Mouse (Mus musculus): ENCODE measurements at regions not wholly inside any gene's neighbourhood (a gene's known extent, or its start where the extent isn't known, plus 50 kb on each side); places are given as distances from the start of the nearest gene placed in this dataset.

- H3K9ac ChIP-seq (ENCODE audit: low read depth, poor library complexity, severe bottlenecking): no peak overlapping the region
- H3K36me3 ChIP-seq (ENCODE audit: control insufficient read depth, insufficient read depth, low read length, poor library complexity, severe bottlenecking): no peaks in the 10 kb centered on the region
- H3K4me1 ChIP-seq (ENCODE audit: control insufficient read depth, insufficient read depth, low read length): no peaks in the 10 kb centered on the region
- H3K9me3 ChIP-seq (replicated peaks; ENCODE audit: control insufficient read depth, insufficient read depth, low read length, poor library complexity, severe bottlenecking): no peaks in the 10 kb centered on the region
- H3K27ac ChIP-seq (ENCODE audit: insufficient read depth, low read length): no peak overlapping the region
- TF ChIP-seq CTCF (IDR thresholded peaks at IDR 0.05; ENCODE audit: low read depth, low read length) (no peak), POLR2A (IDR thresholded peaks at IDR 0.05; ENCODE audit: insufficient read depth, low read length) (no peak), EP300 (IDR thresholded peaks at IDR 0.05; ENCODE audit: insufficient read depth, low read depth, low read length) (no peak)
- H3K27me3 ChIP-seq (ENCODE audit: control insufficient read depth, insufficient read depth, low read length, poor library complexity, severe bottlenecking): no peaks in the 10 kb centered on the region
- H3K4me3 ChIP-seq (ENCODE audit: low read depth, low read length): no peak overlapping the region
Observed at GRCm38 (mm10) chr5:106139109-106139508, 262.7 kb downstream of the Zfp326 start.

- Histone ChIP-seq H3K4me3 (ENCODE audit: low read depth, low read length) (no peak overlapping the region), H3K27me3 (ENCODE audit: control insufficient read depth, insufficient read depth, low read length, poor library complexity, severe bottlenecking) (no peaks in the 10 kb centered on the region), H3K4me1 (ENCODE audit: control insufficient read depth, insufficient read depth, low read length) (no peaks in the 10 kb centered on the region), H3K27ac (ENCODE audit: insufficient read depth, low read length) (no peak overlapping the region), H3K9me3 (replicated peaks; ENCODE audit: control insufficient read depth, insufficient read depth, low read length, poor library complexity, severe bottlenecking) (no peaks in the 10 kb centered on the region), H3K36me3 (ENCODE audit: control insufficient read depth, insufficient read depth, low read length, poor library complexity, severe bottlenecking) (no peaks in the 10 kb centered on the region), H3K9ac (ENCODE audit: low read depth, poor library complexity, severe bottlenecking) (no peak overlapping the region)
- no peak for TF ChIP-seq POLR2A (IDR thresholded peaks at IDR 0.05; ENCODE audit: insufficient read depth, low read length)
- no peak for TF ChIP-seq CTCF (IDR thresholded peaks at IDR 0.05; ENCODE audit: low read depth, low read length)
- TF ChIP-seq EP300 (IDR thresholded peaks at IDR 0.05; ENCODE audit: insufficient read depth, low read depth, low read length): no peak
Observed at GRCm38 (mm10) chr5:106122928-106123327, 246.6 kb downstream of the Zfp326 start.

GRCm38 (mm10) chr5:106119584-106119983 is 243.2 kb downstream of the Zfp326 start:
- no peaks in the 10 kb centered on the region for H3K4me1 ChIP-seq (ENCODE audit: control insufficient read depth, insufficient read depth, low read length)
- H3K36me3 ChIP-seq (ENCODE audit: control insufficient read depth, insufficient read depth, low read length, poor library complexity, severe bottlenecking): no peaks in the 10 kb centered on the region
- H3K27ac ChIP-seq (ENCODE audit: insufficient read depth, low read length): no peak overlapping the region
- H3K9me3 ChIP-seq (replicated peaks; ENCODE audit: control insufficient read depth, insufficient read depth, low read length, poor library complexity, severe bottlenecking): no peaks in the 10 kb centered on the region
- no peak overlapping the region for H3K4me3 ChIP-seq (ENCODE audit: low read depth, low read length)
- TF ChIP-seq CTCF (IDR thresholded peaks at IDR 0.05; ENCODE audit: low read depth, low read length) (no peak), EP300 (IDR thresholded peaks at IDR 0.05; ENCODE audit: insufficient read depth, low read depth, low read length) (no peak), POLR2A (IDR thresholded peaks at IDR 0.05; ENCODE audit: insufficient read depth, low read length) (no peak)
- no peaks in the 10 kb centered on the region; the same call in 1 of the 2 replicates for H3K27me3 ChIP-seq (ENCODE audit: control insufficient read depth, insufficient read depth, low read length, poor library complexity, severe bottlenecking)
- H3K9ac ChIP-seq (ENCODE audit: low read depth, poor library complexity, severe bottlenecking): no peak overlapping the region

GRCm38 (mm10) chr5:106113186-106113585 is 236.8 kb downstream of the Zfp326 start:
- Histone ChIP-seq H3K9me3 (replicated peaks; ENCODE audit: control insufficient read depth, insufficient read depth, low read length, poor library complexity, severe bottlenecking) (no peaks in the 10 kb centered on the region), H3K4me1 (ENCODE audit: control insufficient read depth, insufficient read depth, low read length) (no peaks in the 10 kb centered on the region), H3K9ac (ENCODE audit: low read depth, poor library complexity, severe bottlenecking) (no peak overlapping the region), H3K4me3 (ENCODE audit: low read depth, low read length) (no peak overlapping the region), H3K36me3 (ENCODE audit: control insufficient read depth, insufficient read depth, low read length, poor library complexity, severe bottlenecking) (no peaks in the 10 kb centered on the region), H3K27ac (ENCODE audit: insufficient read depth, low read length) (no peak overlapping the region), H3K27me3 (ENCODE audit: control insufficient read depth, insufficient read depth, low read length, poor library complexity, severe bottlenecking) (no peaks in the 10 kb centered on the region; the same call in 1 of the 2 replicates)
- TF ChIP-seq POLR2A (IDR thresholded peaks at IDR 0.05; ENCODE audit: insufficient read depth, low read length): no peak
- no peak for TF ChIP-seq CTCF (IDR thresholded peaks at IDR 0.05; ENCODE audit: low read depth, low read length)
- no peak for TF ChIP-seq EP300 (IDR thresholded peaks at IDR 0.05; ENCODE audit: insufficient read depth, low read depth, low read length)

- Histone ChIP-seq H3K27me3 (ENCODE audit: control insufficient read depth, insufficient read depth, low read length, poor library complexity, severe bottlenecking) (no peaks in the 10 kb centered on the region), H3K9me3 (replicated peaks; ENCODE audit: control insufficient read depth, insufficient read depth, low read length, poor library complexity, severe bottlenecking) (no peaks in the 10 kb centered on the region), H3K36me3 (ENCODE audit: control insufficient read depth, insufficient read depth, low read length, poor library complexity, severe bottlenecking) (no peaks in the 10 kb centered on the region), H3K9ac (ENCODE audit: low read depth, poor library complexity, severe bottlenecking) (no peak overlapping the region), H3K4me1 (ENCODE audit: control insufficient read depth, insufficient read depth, low read length) (no peaks in the 10 kb centered on the region), H3K27ac (ENCODE audit: insufficient read depth, low read length) (no peak overlapping the region), H3K4me3 (ENCODE audit: low read depth, low read length) (no peak overlapping the region)
- TF ChIP-seq CTCF (IDR thresholded peaks at IDR 0.05; ENCODE audit: low read depth, low read length) (no peak), EP300 (IDR thresholded peaks at IDR 0.05; ENCODE audit: insufficient read depth, low read depth, low read length) (no peak), POLR2A (IDR thresholded peaks at IDR 0.05; ENCODE audit: insufficient read depth, low read length) (no peak)
Observed at GRCm38 (mm10) chr5:106108474-106108971, 232.2 kb downstream of the Zfp326 start.

GRCm38 (mm10) chr5:106102255-106102654 is 225.9 kb downstream of the Zfp326 start:
- Histone ChIP-seq H3K4me3 (ENCODE audit: low read depth, low read length) (no peak overlapping the region), H3K9me3 (replicated peaks; ENCODE audit: control insufficient read depth, insufficient read depth, low read length, poor library complexity, severe bottlenecking) (no peaks in the 10 kb centered on the region), H3K9ac (ENCODE audit: low read depth, poor library complexity, severe bottlenecking) (no peak overlapping the region), H3K27me3 (ENCODE audit: control insufficient read depth, insufficient read depth, low read length, poor library complexity, severe bottlenecking) (no peaks in the 10 kb centered on the region), H3K4me1 (ENCODE audit: control insufficient read depth, insufficient read depth, low read length) (no peaks in the 10 kb centered on the region), H3K36me3 (ENCODE audit: control insufficient read depth, insufficient read depth, low read length, poor library complexity, severe bottlenecking) (no peaks in the 10 kb centered on the region), H3K27ac (ENCODE audit: insufficient read depth, low read length) (no peak overlapping the region)
- no peak for TF ChIP-seq POLR2A (IDR thresholded peaks at IDR 0.05; ENCODE audit: insufficient read depth, low read length)
- no peak for TF ChIP-seq CTCF (IDR thresholded peaks at IDR 0.05; ENCODE audit: low read depth, low read length)
- TF ChIP-seq EP300 (IDR thresholded peaks at IDR 0.05; ENCODE audit: insufficient read depth, low read depth, low read length): no peak
